Mouse (Mus musculus): ENCODE measurements around the gene Piwil4. TPM values are rescaled to one million over a fixed set of nuclear protein-coding genes. Genes with fewer than 3 reads are reported as not detected.

Gene Piwil4
- total and polyA plus RNA-seq, 3 experiments = 24.8 to 31.7 TPM; not detected in 1

- H3K27ac ChIP-seq (ENCODE audit: control insufficient read depth, low read depth, low read length) = no peak overlapping the region
- no peak overlapping the region for H3K9ac ChIP-seq (ENCODE audit: control insufficient read depth, low read depth, low read length, poor library complexity, severe bottlenecking)
- H3K4me3 ChIP-seq (ENCODE audit: control insufficient read depth in 1 of 2, insufficient read depth in 1 of 2, low read depth in 2 of 2, low read length in 2 of 2) = no peak overlapping the region
- no peaks in the 10 kb centered on the region for H3K9me3 ChIP-seq (replicated peaks; ENCODE audit: insufficient read depth, low read length)
- no peaks in the 10 kb centered on the region for H3K36me3 ChIP-seq (ENCODE audit: control insufficient read depth in 1 of 2, insufficient read depth in 2 of 2, low read length in 2 of 2)
- H3K4me1 ChIP-seq (ENCODE audit: control insufficient read depth in 1 of 2, insufficient read depth in 2 of 2, low read length in 2 of 2) = no peaks in the 10 kb centered on the region
- H3K27me3 ChIP-seq (ENCODE audit: control insufficient read depth in 1 of 2, insufficient read depth in 2 of 2, low read length in 2 of 2) = peaks cover 41 to 46% of the 10 kb centered on the region in 2 experiments
- TF ChIP-seq ZNF384 (IDR thresholded peaks at IDR 0.05; ENCODE audit: low read depth, low read length) (no peak), KAT2A (conservative IDR thresholded peaks at IDR 0.05; ENCODE audit: low read depth, low read length) (no peak), MYB (IDR thresholded peaks at IDR 0.05; ENCODE audit: low read depth, low read length) (no peak)
- H3K79me2 ChIP-seq (ENCODE audit: control insufficient read depth, insufficient read depth, low read length, poor library complexity) = no peaks in the 10 kb centered on the region
- no peak for DNase-seq (ENCODE audit: low read depth, low spot score)
Measured at GRCm38 (mm10) chr9:14680584-14680983, 59.9 kb downstream of the Piwil4 start.

GRCm38 (mm10) chr9:14675707-14676691, 64.5 kb downstream of the Piwil4 start:
- Histone ChIP-seq H3K36me3 (ENCODE audit: control insufficient read depth in 1 of 2, insufficient read depth in 2 of 2, low read length in 2 of 2) (no peaks in the 10 kb centered on the region), H3K4me3 (ENCODE audit: control insufficient read depth in 1 of 2, insufficient read depth in 1 of 2, low read depth in 2 of 2, low read length in 2 of 2) (no peak overlapping the region), H3K4me1 (ENCODE audit: control insufficient read depth in 1 of 2, insufficient read depth in 2 of 2, low read length in 2 of 2) (no peaks in the 10 kb centered on the region), H3K79me2 (ENCODE audit: control insufficient read depth, insufficient read depth, low read length, poor library complexity) (no peaks in the 10 kb centered on the region), H3K9me3 (replicated peaks; ENCODE audit: insufficient read depth, low read length) (no peaks in the 10 kb centered on the region), H3K27me3 (ENCODE audit: control insufficient read depth in 1 of 2, insufficient read depth in 2 of 2, low read length in 2 of 2) (peaks cover 38 to 44% of the 10 kb centered on the region in 2 experiments), H3K9ac (ENCODE audit: control insufficient read depth, low read depth, low read length, poor library complexity, severe bottlenecking) (no peak overlapping the region), H3K27ac (ENCODE audit: control insufficient read depth, low read depth, low read length) (no peak overlapping the region)
- TF ChIP-seq MAFK (IDR thresholded peaks at IDR 0.05; ENCODE audit: borderline replicate concordance, low read depth, low read length) (no peak), ZNF384 (IDR thresholded peaks at IDR 0.05; ENCODE audit: low read depth, low read length) (peak; percentile 39; the same call in 1 of the 2 replicates), GATA1 (IDR thresholded peaks at IDR 0.05; ENCODE audit: low read depth, low read length) (no peak)
- DNase-seq (ENCODE audit: low read depth, low spot score) = no peak

- Histone ChIP-seq H3K79me2 (ENCODE audit: control insufficient read depth, insufficient read depth, low read length, poor library complexity) (no peaks in the 10 kb centered on the region), H3K4me3 (ENCODE audit: control insufficient read depth in 1 of 2, insufficient read depth in 1 of 2, low read depth in 2 of 2, low read length in 2 of 2) (no peak overlapping the region), H3K9ac (ENCODE audit: control insufficient read depth, low read depth, low read length, poor library complexity, severe bottlenecking) (no peak overlapping the region), H3K9me3 (replicated peaks; ENCODE audit: insufficient read depth, low read length) (no peaks in the 10 kb centered on the region), H3K27ac (ENCODE audit: control insufficient read depth, low read depth, low read length) (no peak overlapping the region), H3K4me1 (ENCODE audit: control insufficient read depth in 1 of 2, insufficient read depth in 2 of 2, low read length in 2 of 2) (no peaks in the 10 kb centered on the region), H3K36me3 (ENCODE audit: control insufficient read depth in 1 of 2, insufficient read depth in 2 of 2, low read length in 2 of 2) (no peaks in the 10 kb centered on the region), H3K27me3 (ENCODE audit: control insufficient read depth in 1 of 2, insufficient read depth in 2 of 2, low read length in 2 of 2) (peaks cover 25 to 34% of the 10 kb centered on the region in 2 experiments)
- TF ChIP-seq ETS1 (IDR thresholded peaks at IDR 0.05; ENCODE audit: low read depth, low read length) (no peak), MEF2A (IDR thresholded peaks at IDR 0.05; ENCODE audit: extremely low read depth, insufficient replicate concordance, low read depth, low read length, poor library complexity, severe bottlenecking) (no peak), RCOR1 (IDR thresholded peaks at IDR 0.05; ENCODE audit: low read depth, low read length) (no peak), ZNF384 (IDR thresholded peaks at IDR 0.05; ENCODE audit: low read depth, low read length) (no peak), ZMIZ1 (IDR thresholded peaks at IDR 0.05; ENCODE audit: low read depth, low read length) (no peak), KAT2A (conservative IDR thresholded peaks at IDR 0.05; ENCODE audit: low read depth, low read length) (no peak), GATA1 (IDR thresholded peaks at IDR 0.05; ENCODE audit: low read depth, low read length) (no peak), BHLHE40 (IDR thresholded peaks at IDR 0.05; ENCODE audit: borderline replicate concordance, low read depth, low read length) (no peak), POLR2AphosphoS5 (IDR thresholded peaks at IDR 0.05; ENCODE audit: borderline replicate concordance, low read depth, low read length) (no peak), UBTF (IDR thresholded peaks at IDR 0.05; ENCODE audit: borderline replicate concordance, insufficient read depth, low read depth, low read length) (no peak), MAFK (IDR thresholded peaks at IDR 0.05; ENCODE audit: borderline replicate concordance, low read depth, low read length) (no peak), USF1 (IDR thresholded peaks at IDR 0.05; ENCODE audit: low read depth, low read length) (no peak), ZKSCAN1 (IDR thresholded peaks at IDR 0.05; ENCODE audit: low read depth, low read length) (no peak), USF2 (IDR thresholded peaks at IDR 0.05; ENCODE audit: borderline replicate concordance in 1 of 2, insufficient read depth in 1 of 2, low read depth in 1 of 2, low read length in 2 of 2) (no peak), MXI1 (IDR thresholded peaks at IDR 0.05; ENCODE audit: low read depth, low read length) (no peak), POLR2A (IDR thresholded peaks at IDR 0.05; ENCODE audit: control insufficient read depth in 1 of 2, insufficient read depth in 1 of 2, low read depth in 1 of 2, low read length in 2 of 2, poor library complexity in 1 of 2) (no peak), MYC (IDR thresholded peaks at IDR 0.05; ENCODE audit: low read depth, low read length) (no peak)
- no peak for DNase-seq (ENCODE audit: low read depth, low spot score)
Measured at GRCm38 (mm10) chr9:14674506-14674905, 66.0 kb downstream of the Piwil4 start.

Measured in MEL (cell line).